Mouse (Mus musculus): ENCODE measurements around the gene Smad1. TPM values are rescaled to one million over a fixed set of nuclear protein-coding genes. Genes with fewer than 3 reads are reported as not detected.
"Not testable (repeated sequence)": the region's sequence is repeated elsewhere in the genome, so short reads cannot be mapped to it uniquely, and the experiment has no call there.

The Smad1 gene
- 25.4 and 26.5 TPM in 2 replicates for polyA plus RNA-seq (2015; fragmentation: Nextera tagmentation; extraction: Ambion mirVana)

DNA sequence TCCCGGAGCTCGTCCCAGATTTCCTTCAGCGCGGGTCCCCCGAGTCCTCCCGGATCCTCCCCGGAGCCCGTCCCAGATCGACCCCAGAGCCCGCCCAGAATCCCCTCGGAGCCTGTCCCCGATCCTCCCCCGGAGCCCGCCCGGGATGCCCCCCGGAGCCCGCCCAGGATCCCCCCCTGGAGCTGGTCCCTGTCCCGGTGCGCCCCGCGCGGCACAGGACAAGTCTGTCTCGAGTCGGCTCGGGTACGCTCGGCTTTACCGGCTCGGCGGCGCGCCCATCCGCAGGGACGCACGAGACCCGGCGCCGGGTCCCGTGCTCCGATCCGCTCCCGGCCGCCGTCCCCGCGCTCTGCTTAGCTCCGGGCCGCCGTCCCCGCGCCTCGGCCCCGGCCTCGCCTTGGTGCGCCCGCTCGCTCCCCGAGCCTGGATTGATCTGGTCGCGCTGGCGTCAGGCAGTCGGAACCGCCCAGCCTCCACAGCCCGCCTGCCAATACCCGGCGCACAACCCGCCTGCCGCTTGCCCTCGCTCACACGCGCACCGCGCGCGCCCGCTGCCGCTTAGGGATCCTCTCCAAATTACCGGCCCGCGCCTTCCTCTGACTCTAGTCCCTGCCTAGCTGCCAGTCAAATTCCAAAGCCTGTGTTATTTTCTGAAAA lies at the start of gene Smad1:
Gene Smad1 (minus strand): TSS at position 525 of the 657 bp plus-strand sequence.
- peak; percentile 82 for DNase-seq (ENCODE audit: low spot score)

DNA sequence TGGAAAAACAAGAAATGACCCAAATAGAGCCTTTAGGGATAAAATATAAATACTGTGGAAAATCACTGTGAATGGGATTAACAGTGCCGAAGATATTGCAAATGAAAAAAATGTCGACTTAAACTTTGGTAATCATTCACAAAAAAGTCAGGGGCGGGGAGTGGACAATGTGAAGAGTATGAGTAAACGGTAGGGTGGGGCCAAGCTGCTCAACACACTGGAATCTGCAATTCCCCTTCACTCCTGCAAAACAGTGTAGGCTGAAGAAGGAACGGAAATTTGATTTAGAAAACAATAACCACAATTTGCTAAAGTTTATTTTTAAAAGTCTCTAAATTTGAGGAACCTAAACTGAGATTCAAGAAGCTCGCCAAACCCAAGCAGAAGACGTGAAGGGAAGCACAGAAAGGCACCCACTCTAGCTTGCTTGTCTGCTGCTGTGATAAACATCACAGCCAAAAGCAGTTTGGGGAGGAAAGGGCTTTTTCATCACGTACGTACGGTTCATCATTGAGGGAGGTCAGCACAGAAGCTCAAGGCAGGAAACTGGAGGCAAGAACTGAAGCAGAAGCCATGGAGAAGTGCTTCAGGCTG lies 48.0 kb upstream of the Smad1 start:
- no peak for DNase-seq (ENCODE audit: low spot score)

DNA sequence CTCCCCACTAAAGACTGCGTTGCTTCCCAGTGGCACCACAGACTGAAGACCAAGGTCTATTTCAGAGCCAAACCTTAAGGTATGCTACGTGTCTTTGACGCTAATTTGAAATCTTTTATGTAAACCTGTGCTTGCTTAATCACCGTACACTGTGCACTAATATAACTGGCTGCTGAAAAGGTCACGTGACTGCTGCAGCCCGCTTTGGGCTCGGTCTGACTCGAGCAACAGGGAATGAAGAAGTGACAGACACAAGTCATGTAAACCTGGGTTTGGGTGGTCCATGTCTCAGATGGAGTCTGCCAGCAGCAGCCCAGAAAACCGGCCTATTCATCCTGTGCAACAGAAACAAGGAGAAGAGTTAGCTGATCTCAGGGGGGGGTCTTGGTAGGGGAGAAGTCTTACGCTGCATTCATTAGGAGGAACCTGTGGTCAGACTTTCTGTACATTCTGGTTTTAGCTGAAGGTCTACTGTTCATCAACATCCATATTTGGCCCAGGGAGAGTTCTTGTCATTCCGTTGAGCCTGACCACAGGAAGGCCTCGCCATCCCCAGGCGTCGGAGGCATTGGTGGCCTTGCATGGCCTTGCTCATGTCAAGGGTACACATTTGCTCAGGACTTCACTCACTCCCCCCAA lies 44.3 kb upstream of the Smad1 start:
- DNase-seq (ENCODE audit: low spot score), result no peak

DNA sequence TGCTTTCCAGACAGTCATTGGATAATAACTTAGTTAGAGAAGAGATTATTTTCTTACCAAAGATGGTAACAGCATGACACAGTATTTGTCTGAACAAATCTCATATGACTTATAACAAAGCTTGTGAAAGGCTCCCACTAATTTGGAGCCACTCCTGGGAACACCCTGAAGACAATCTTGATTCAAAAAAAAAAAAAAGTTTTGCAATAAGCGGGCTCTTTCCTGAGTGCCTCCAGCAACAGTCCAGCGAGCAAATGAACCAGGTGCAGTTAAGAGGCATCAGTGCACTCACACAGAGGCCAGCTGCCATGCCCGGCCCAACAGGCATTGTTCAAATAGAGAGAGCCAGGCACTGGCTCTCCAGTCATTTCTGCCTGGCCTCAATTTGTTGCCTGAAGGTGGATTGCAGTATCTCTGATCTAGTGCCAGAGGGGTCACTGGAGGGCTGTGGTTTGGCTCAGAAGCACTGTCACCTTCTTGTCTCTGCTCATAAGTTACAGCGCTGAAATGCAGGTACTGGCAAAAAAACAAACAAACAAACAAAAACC lies 34.7 kb upstream of the Smad1 start:
- DNase-seq (ENCODE audit: low spot score), result no peak

DNA sequence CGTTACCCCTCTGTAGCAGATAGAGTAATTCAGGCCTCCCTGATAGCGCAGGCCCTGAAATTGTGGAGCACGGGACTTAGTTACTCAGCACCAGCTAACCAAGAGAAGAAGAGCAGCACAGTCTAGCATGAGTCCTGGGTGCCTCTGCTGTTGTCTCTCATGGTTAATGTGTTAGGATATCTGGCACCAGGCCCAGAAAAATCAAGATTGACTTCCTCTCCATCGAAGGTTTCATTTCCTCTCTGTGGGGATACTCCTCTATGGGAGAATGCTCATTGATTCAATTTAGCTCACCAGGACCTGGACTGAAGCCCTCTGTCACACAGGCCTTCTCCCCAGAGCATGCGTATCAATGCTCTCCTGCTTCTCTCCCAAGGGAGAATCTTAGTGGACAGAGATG lies 15.6 kb upstream of the Smad1 start:
- no peak for DNase-seq (ENCODE audit: low spot score)

DNA sequence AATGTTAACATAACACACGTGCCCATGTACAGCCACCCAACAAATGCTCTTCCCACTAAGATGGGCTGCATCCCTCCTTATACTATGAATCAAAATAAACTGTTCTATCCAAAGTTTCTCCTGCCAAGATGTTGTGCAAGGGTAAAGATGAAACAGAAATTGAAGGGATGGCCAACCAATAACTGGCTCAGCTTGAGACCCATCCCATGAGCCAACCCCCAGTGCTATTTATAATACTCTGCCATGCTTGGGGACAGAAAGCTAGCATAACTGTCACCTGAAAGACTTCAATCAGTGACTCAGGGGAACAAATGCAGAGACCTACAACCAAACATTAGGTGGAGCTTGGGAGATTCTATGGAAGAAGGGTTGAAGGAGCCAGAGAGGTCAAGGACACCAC lies 11.2 kb upstream of the Smad1 start:
- no peak for DNase-seq (ENCODE audit: low spot score)

DNA sequence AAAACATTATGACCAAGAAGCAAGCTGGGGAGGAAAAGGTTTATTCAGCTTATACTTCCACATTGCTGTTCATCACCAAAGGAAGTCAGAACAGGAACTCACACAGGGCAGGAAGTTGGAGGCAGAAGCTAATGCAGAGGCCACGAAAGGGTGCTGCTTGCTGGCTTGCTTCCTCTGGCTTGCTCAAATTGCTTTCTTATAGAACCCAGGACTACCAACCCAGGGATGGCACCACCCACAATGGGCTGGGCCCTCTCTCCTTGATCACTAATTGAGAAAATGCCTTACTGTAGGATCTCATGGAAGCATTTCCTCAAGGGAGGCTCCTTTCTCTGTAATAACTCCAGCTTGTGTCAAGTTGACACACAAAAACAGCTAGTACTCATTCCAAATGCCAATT lies 8.0 kb upstream of the Smad1 start:
- DNase-seq (ENCODE audit: low spot score), result not testable (repeated sequence)

DNA sequence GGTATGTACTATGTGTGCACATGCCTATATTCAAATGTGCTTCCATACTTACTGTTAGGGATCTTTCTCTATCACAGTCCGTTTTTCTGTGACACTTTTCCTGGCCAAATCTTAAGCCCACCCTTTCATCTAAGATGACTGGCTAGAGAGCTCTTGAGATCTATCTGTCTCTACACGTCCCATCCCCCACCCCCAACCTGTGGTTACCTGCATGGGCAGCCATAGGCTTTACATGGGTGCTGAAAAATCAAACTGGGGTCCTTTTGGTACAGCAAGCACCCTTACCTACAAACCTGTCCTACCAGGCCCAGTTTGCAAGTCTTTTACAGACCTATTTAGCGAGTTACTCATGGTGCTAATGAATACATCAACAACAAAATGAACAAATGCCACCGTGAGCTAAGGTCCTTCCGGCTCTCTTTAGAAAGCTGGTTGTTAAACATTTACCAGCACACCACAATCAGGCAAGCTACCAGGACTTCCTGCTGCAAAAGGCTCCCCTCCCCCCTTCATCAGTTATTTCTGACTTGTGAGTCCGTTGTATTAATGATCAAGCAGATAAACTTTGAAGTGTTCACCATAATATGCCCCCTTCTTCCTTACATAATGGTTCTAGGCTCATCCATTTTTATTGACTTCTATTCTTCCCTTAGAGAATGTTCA lies 5.7 kb upstream of the Smad1 start:
- DNase-seq (ENCODE audit: low spot score), result no peak

DNA sequence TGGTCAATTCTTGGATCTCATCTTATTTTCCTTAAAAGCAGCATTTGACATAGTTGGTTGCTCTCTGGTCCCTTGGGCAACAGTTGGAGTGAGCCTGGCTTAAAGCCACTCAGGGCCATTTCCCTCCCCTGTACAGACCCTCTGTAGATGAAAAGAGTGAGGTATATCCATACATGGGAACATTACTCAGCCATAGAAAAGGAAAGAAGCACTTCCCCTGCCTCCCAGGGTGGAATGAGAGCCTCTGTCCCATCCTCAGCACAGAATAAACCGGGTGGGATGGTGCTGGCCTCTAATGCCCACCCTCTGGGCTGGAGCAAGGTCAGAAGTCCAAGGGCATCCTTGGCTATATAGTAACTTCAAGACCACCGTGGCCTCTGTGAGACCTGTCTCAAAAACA lies 1.4 kb upstream of the Smad1 start:
- DNase-seq (ENCODE audit: low spot score), result no peak

DNA sequence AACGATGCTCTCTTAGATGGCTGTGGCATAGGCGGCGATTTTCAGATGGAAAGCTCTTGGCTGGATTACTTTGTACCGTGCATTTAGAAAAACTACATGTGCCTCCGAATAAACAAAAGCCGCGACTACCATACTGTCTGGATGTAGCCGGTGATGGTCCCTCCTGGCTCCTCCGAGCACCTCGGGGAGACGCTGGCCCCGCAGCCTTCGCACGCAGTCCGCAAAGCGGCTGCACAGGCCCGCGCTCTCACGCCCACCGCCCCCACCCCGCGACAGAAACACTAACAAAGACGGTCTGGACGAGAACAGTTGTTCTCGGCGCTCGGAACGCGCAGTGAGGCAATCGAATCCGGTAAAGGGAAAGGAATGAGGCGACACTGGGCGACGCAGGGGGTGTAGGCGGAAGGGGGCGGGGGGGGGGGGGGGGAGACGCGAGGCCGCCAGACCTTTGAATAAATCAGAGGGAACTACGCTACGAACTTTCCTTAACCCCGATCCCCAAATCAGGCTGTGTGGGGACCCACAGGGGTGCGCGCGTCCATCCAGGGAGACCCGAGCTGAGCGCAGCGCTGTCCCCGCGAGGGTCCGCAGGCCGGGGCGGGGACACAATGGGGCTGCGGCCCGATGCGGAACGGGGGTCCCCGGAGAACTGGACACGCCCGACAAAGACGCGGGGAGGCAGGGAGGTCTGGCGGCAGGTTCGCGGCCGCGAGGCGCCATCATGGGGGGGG lies 902 bp downstream of the Smad1 start:
- DNase-seq (ENCODE audit: low spot score), result peak; percentile 42

DNA sequence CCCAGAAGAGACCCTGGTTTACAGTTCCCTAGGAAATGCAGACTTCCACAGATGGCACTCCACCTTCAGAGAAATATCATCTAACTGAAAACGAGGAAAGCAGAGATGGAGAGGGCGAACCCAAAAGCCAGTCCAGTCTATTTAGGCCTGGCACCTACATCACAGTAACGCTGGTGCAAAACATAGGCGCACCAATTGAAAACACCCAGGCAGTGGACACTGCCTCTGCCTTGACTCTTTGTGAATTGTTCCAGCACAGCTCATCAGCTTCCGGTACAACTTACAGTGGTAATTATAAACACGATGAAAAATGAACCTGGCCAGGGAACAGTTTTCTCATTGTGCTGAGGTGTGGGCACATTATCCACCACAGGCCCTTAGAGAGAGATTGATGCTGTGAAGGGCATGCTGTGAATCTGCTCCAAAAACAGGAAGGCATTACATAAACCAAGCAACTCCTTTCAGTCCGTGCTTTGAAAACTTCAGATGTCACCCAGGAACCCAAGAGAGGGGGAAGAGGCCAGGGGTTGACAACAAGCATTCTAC lies 1.5 kb downstream of the Smad1 start:
- DNase-seq (ENCODE audit: low spot score), result peak; percentile 46

DNA sequence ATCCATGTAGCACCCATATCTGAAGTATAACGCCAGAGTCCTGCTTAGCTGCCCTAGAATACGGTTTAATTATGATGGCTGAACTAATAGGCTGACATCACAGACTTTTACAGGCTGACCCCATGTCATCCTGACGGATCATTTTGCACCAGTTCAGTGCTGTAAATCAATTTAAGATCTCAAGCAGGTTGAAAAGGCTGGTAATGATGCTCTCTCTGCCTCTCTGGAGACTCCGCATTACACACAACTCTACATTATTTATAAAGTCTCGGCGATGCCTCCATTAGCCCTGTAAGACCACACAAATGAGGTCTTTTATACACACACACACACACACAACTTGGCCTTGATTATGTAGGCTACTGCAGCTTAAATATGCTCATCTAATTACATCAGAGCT lies 2.4 kb downstream of the Smad1 start:
- DNase-seq (ENCODE audit: low spot score), result no peak

DNA sequence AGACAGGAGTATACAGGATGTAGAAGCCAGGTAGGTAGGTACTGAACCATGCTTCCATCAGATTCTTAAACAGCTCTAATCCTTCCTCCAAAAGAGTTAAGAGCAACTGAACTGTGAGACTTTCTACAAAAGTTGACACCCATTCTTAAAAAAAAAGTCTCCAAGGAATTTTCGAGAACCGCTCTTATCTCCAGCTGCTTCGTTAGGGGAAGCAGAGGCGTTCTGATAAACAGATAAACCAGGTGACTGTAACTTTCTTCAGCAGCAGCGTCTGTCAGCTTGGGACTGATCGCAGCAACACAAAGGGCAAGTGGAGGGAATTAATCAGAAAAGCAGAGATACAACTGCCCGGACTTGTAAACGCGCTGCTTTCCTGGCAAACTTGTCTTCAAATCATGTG lies 5.3 kb downstream of the Smad1 start:
- no peak for DNase-seq (ENCODE audit: low spot score)

DNA sequence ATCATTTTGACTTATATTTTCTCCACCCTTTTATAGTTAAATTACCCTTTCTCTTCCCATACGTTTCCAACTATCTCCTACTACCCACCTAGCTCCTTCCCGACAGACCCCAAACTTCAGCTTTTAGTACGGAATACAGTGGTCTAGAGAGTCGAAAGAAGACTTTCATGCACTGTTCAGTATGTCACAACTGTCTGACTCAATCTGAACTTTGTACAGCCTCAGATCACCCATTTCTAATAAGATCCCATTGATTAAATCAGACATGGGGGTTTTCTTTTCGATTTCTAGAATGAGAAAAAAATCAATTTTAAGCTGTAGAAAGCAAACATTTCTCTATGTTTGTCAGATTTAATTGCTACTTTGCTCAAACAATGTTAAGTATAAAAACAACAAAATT lies 6.1 kb downstream of the Smad1 start:
- no peak for DNase-seq (ENCODE audit: low spot score)

DNA sequence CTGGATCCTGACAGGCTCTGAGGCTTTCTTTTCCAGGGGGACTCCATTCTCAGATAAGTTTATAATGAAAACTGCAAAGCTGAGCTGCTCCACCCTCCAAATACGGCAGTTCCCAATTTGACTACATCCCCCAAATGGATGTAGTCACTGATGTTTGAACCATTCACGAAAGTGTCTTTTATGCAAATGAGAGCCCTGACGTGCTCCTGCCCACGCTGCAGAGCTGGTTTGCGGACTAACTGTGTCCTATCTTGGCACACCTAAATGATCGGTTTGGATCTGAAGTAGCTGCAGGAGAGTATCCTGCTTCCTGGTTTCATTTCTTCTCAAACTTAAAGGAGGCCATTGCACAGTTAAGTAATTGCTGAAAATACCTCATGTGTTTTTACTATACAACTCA lies 6.7 kb downstream of the Smad1 start:
- DNase-seq (ENCODE audit: low spot score), result no peak

DNA sequence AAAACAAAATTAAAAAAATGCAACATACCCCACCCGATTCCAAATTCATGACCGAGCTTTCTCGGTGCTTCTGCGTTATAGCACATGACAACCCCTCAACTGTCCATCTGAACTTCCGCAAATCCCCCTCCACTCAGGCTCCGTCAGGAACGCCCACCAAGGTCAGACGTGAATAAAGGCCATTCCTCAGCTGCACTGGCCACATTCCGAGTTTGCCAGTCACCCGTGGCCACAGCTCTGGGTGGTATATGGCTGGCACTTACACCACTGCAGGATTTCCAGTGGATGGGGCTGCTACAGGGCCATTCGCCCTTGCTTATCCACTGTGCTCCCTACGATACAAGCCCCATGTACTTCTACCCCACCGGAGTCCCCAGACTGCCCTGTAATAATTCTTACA lies 7.9 kb downstream of the Smad1 start:
- no peak for DNase-seq (ENCODE audit: low spot score)

DNA sequence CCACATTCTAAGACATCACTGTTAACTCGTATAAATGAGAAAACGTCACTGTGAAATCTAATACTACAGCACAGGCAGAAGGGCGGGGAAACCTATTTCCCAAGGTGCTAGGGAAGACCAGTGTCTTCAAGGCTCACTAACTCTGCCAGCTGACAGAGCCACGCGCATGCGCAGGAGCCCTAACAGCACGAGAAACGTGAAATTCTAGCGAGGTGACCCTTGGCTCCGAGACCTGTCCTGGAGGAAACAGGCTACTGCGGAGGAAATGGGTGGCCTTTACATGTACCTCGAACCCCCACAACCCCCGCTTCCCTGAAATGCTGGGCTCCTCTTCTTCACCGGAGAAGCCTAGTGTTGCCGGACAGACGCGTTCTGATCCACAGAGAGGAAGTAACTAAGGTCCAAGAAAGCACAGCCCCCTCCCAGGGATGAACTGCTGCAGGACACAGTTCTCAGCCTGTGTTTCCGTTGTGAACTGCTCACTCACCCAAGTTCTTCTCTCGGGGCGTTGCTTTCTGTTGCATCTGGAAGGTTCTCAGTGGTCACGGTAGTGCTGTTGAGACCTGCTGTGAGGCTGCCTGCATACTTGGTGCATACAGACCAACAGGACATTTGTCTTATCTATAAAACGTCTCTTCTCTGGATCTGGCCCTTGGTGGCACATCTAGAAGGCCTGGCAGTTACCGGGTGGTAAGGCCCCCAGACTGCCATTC lies 10.1 kb downstream of the Smad1 start:
- DNase-seq (ENCODE audit: low spot score), result no peak

DNA sequence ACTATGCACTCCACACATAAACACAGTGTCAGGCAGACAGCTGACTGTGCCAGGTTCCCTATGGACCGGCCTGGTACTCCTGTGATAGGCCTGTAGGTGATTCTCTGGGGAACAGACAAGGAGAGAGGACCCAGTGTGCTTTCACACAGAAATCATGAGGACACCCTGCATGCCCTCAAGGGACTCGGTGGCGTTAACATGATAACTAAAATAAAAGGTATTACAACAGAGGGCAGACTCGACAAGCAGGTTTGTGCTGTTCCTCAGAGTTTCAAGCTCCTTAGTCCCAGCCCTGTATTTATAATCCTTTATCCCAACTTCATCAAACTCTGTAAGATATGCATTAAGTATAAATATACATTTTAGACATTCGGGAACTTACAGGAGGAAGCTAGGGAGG lies 12.5 kb downstream of the Smad1 start:
- DNase-seq (ENCODE audit: low spot score), result no peak

DNA sequence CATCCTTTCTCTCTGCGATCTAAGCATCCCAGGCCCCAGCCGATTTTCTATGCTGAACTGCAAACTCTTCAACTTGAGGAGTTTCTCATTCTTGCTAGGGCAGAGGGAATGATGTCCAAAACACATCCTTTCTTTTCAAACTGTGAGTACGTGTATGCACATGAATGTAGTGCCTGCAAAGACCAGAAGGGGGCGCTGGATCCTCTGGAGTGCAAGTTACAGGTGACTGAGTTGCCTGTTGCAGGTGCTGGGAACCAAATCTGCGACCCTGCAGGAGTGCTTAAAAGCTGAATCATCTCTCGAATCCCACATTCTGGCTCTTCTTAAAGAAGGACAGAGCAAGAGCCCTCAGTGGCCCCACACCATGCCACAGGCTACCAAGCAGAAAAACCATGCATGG lies 13.0 kb downstream of the Smad1 start:
- no peak for DNase-seq (ENCODE audit: low spot score)

Data from thymus, postnatal 0 days (tissue).